Mouse (Mus musculus) liver, adult 2 months (tissue): ENCODE measurements at regions not wholly inside any gene's neighbourhood (a gene's known extent, or its start where the extent isn't known, plus 50 kb on each side); places are given as distances from the start of the nearest gene placed in this dataset.

Experiments used
- DNase-seq: peaks from one replicate; pipeline ENCODE4 v3.0.0-alpha.2; 2011; ENCODE audit warnings: low read depth, low spot score; ENCODE audit errors: extremely low read depth
- H3K27ac ChIP-seq: fragments of 200-500 bp; replicated peaks from 2 replicates; pipeline ENCODE4 v1.5.1; 2012; ENCODE audit warnings: low read depth, mild to moderate bottlenecking, control low read depth, inconsistent platforms, low read length; ENCODE audit not compliant: insufficient read depth
- H3K27me3 ChIP-seq: fragments of 200-500 bp; 2 replicates; pipeline ENCODE4 v1.6.1; 2012; ENCODE audit warnings: mild to moderate bottlenecking, moderate library complexity, low read length, inconsistent platforms; ENCODE audit not compliant: control insufficient read depth, insufficient read depth
- H3K36me3 ChIP-seq: fragments of 200-500 bp; 2 replicates; pipeline ENCODE4 v1.6.1; 2012; ENCODE audit warnings: low read length, inconsistent platforms; ENCODE audit not compliant: control insufficient read depth, insufficient read depth
- H3K4me1 ChIP-seq: fragments of 200-500 bp; 2 replicates; pipeline ENCODE4 v1.6.1; 2011; ENCODE audit warnings: low read length; ENCODE audit not compliant: control insufficient read depth, insufficient read depth
- H3K4me3 ChIP-seq: fragments of 200-500 bp; 2 replicates; pipeline ENCODE4 v1.5.1; 2011; ENCODE audit warnings: low read depth, mild to moderate bottlenecking, control low read depth, low read length, moderate library complexity; ENCODE audit not compliant: insufficient read depth
- H3K79me2 ChIP-seq: fragments of 200-500 bp; 2 replicates; pipeline ENCODE4 v1.6.1; 2012; ENCODE audit warnings: inconsistent platforms, mild to moderate bottlenecking, low read length, moderate library complexity; ENCODE audit not compliant: control insufficient read depth, insufficient read depth
- H3K9ac ChIP-seq: fragments of 200-500 bp; 2 replicates; pipeline ENCODE4 v1.6.1; 2012; ENCODE audit warnings: low read depth, mild to moderate bottlenecking, control low read depth, inconsistent platforms, low read length
- CTCF ChIP-seq: fragments of 200-500 bp; IDR thresholded peaks from 2 replicates; pipeline ENCODE4 v1.5.1; 2011; ENCODE audit warnings: low read depth, low read length, control low read depth
- POLR2A ChIP-seq: fragments of 200-500 bp; IDR thresholded peaks from 2 replicates; pipeline ENCODE4 v1.6.1; 2011; ENCODE audit warnings: low read length, control low read depth; ENCODE audit not compliant: insufficient read depth; ENCODE audit errors: extremely low read depth
- WGBS: fragments of 180-500 bp; shearing (Covaris S2); methylation state at CpG from one replicate; pipeline ENCODE4 v1.1.7; 2018; 5-methylcytosine and 5-hydroxymethylcytosine counted together

DNA sequence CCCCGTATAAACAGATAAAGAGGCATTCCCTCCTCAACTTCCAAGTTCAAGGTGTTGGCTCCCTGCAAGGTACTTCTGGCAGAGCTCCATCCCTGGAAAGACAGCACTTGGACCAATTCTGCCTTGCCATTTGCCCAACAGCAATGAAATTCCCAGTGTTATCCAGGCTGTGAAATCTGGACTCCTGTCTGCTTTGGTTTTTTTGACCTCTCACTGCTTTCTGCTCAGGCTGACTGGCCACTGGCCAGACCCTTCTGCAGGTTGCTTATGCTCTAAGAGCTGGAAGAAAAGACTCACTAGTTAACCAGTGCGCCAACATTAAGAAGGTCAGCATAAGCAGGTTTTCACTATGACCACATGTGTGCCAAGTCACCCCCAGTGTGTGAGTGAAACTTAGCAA, 448.4 kb downstream of the Sorl1 start:
- no peak overlapping the region for H3K27ac ChIP-seq
- H3K9ac ChIP-seq: no peak overlapping the region
- no peaks in the 10 kb centered on the region for H3K4me1 ChIP-seq
- no peak overlapping the region for H3K4me3 ChIP-seq
- WGBS: 91% methylated on average over 2 of the region's 2 CpGs
- no peaks in the 10 kb centered on the region for H3K79me2 ChIP-seq
- H3K36me3 ChIP-seq: no peaks in the 10 kb centered on the region
- TF ChIP-seq POLR2A (no peak), CTCF (no peak)
- no peak for DNase-seq
- no peaks in the 10 kb centered on the region for H3K27me3 ChIP-seq

DNA sequence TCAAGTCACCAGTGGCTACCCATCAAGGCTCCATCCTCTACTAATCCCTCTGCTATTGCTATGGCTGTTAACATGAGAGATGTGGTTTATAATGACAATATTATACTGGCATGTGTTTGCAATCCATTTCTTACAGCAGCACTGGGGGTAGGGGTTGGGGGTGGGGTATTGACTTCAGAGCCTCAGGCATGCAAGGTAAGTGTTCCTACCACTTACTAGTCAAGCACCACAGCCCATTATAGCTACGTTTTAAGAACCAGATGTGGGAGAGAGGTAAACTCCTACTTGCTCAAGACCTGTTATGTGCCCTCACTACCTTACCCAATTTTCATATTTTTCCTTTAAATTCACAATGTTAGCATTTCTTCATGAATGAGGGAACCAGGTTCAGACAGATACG, 451.1 kb downstream of the Sorl1 start:
- H3K9ac ChIP-seq: no peak overlapping the region
- H3K4me1 ChIP-seq: no peaks in the 10 kb centered on the region
- H3K27ac ChIP-seq: no peak overlapping the region
- H3K4me3 ChIP-seq: no peak overlapping the region
- no peak for DNase-seq
- H3K79me2 ChIP-seq: no peaks in the 10 kb centered on the region
- H3K36me3 ChIP-seq: no peaks in the 10 kb centered on the region
- 66% methylated on average over 2 of the region's 2 CpGs for WGBS
- no peaks in the 10 kb centered on the region for H3K27me3 ChIP-seq
- no peak for TF ChIP-seq POLR2A
- TF ChIP-seq CTCF: no peak

DNA sequence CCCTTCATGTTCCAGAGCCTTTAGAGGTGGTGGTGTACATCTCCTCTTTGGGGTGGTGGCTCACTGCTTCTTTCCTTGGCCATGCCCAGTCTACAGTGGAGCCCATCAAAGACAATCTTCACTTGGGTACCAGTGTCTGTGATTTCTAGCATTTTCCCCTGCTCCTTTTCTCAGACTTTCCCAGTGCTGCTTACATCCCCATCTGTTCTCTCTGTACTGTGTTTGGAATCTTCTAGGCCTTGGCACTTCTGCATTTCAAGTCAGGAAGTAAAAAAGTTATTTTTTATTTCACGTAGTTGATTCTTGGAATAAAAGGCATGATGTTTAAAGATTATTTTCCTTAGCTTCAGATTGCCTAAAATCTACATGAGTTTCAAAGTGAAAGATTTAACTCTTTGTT, 455.4 kb downstream of the Sorl1 start:
- Histone ChIP-seq H3K79me2 (no peaks in the 10 kb centered on the region), H3K36me3 (no peaks in the 10 kb centered on the region), H3K4me1 (no peaks in the 10 kb centered on the region), H3K9ac (no peak overlapping the region), H3K4me3 (no peak overlapping the region), H3K27me3 (no peaks in the 10 kb centered on the region), H3K27ac (no peak overlapping the region)
- WGBS: 94% methylated on average over 1 of the region's 1 CpGs
- TF ChIP-seq CTCF (no peak), POLR2A (no peak)
- no peak for DNase-seq

DNA sequence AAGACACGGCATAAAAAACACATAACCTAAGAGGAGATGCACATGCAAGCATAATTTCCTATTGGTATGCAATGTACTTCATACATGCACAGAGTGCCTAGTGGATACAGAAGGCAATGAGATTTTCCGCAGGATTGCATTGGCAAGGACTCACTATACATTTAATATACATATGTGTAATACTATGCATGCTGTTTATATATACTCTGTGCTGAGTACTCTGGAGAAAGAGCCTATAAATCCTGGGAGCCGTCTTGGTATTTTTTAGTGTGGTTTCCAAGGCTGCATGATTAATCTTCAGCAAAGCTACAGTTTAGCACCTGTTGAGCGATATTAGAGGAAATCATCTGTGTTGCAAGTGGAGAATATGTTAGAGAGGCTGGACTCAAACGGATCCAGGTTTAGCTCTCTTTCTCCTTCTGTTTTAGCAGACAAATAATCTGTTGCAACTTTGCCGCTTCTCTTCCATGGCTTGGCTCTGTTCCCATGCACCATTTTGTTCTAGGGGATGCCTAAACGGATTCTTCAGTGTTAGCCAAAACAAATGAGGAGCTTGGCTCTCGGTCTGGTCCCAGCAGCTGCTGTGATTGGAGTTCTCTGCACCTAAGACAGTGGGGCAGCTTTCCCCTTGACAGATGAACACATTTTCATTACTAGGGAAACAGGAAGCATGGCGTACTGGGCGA, 459.0 kb downstream of the Sorl1 start:
- Histone ChIP-seq H3K4me1 (no peaks in the 10 kb centered on the region), H3K4me3 (no peak overlapping the region), H3K27ac (no peak overlapping the region), H3K36me3 (no peaks in the 10 kb centered on the region), H3K79me2 (no peaks in the 10 kb centered on the region), H3K27me3 (no peaks in the 10 kb centered on the region), H3K9ac (no peak overlapping the region)
- TF ChIP-seq CTCF: no peak
- TF ChIP-seq POLR2A: no peak
- DNase-seq: no peak
- WGBS: 87% methylated on average over 10 of the region's 10 CpGs

DNA sequence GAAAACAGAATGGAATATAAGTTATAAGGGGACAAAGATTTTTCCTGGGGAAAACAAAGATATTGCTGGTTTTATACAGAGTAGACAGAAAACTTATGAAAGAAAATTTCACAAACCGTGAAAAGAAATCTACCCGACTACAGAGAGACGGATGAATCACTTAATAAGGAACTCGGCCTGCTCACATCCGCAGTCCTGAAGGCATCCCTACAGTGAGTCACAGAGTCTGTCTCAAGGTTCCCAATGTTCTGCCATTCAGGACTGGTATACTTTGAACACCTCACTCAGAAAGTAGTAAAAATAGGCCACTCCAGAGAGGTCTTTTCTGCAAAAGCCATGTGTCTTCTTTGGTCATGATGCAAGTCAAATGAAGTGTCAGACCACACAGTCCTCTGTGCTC, 463.5 kb downstream of the Sorl1 start:
- Histone ChIP-seq H3K4me3 (no peak overlapping the region), H3K9ac (no peak overlapping the region), H3K4me1 (no peaks in the 10 kb centered on the region), H3K36me3 (no peaks in the 10 kb centered on the region), H3K27ac (no peak overlapping the region), H3K27me3 (no peaks in the 10 kb centered on the region), H3K79me2 (no peaks in the 10 kb centered on the region)
- TF ChIP-seq POLR2A: no peak
- no peak for TF ChIP-seq CTCF
- DNase-seq: no peak
- WGBS: 95% methylated on average over 5 of the region's 5 CpGs

DNA sequence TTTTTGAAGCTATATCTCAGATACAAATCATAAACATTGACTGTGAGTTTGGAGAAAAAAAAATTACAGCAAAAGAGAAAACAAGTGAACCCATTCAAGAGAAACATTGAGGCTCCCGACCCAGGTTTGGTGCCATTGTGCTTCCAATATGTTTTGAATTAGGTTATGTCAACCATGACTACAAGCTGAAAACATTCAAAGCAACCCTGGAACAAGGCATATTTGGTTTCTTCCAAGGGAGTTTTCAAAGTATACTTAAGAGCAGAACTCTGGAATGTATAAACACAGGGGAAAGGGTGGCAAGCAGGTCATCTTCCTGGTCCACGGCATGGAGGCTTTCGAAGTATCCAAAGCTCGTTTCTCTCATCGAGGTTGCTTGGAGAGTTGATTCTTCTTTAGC, 464.1 kb downstream of the Sorl1 start:
- Histone ChIP-seq H3K79me2 (no peaks in the 10 kb centered on the region), H3K27ac (no peak overlapping the region), H3K9ac (no peak overlapping the region), H3K4me3 (no peak overlapping the region), H3K27me3 (no peaks in the 10 kb centered on the region), H3K4me1 (no peaks in the 10 kb centered on the region), H3K36me3 (no peaks in the 10 kb centered on the region)
- no peak for DNase-seq
- no peak for TF ChIP-seq CTCF
- no peak for TF ChIP-seq POLR2A
- WGBS: 82% methylated on average over 5 of the region's 5 CpGs
